Mouse (Mus musculus) embryonic fibroblast, embryonic 13.5 days (primary cell): ENCODE measurements around the gene Lrrc25.

Experiments used
- CTCF ChIP-seq: IDR thresholded peaks from 2 replicates; pipeline ENCODE4 v1.5.1; 2011; ENCODE audit warnings: mild to moderate bottlenecking, control low read depth, low read length, moderate library complexity, borderline replicate concordance; ENCODE audit not compliant: insufficient read depth
- POLR2A ChIP-seq: IDR thresholded peaks from 2 replicates; pipeline ENCODE4 v1.6.1; 2011; ENCODE audit warnings: low read depth, mild to moderate bottlenecking, control low read depth, low read length, moderate library complexity

DNA sequence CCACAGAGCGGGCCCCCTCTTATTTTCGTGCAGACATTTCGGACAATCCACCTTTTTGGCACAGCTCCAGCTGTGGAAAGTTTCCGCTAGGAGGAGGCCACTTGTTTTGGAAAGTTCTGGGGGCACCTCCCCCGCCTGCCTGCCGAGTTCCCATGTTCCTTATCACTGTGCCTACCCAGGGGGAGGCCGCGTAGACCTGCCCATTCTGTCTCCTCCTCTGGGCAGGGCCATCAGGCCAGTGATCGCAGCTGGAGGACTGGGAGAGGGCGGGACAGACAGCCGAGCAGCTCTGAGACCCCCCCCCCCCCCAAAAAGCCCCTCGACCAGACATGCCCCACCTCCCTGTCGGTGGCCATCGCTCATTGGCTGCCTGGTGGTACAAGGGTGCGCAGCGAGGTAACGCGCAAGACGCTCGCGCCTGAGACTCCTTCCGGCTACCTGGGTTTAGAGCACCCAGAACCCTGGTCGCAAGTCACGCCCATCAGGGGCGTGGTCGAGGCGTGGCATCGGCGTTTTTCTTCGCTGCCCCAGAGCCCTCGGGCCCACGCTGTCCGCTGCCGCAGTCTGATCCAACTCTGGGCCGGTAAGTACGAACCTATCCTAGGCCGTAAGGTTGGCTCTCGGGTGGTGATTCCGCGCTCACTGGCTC, 21.9 kb upstream of the Lrrc25 start, which contains the start of gene Isyna1:
- TF ChIP-seq CTCF (no peak), POLR2A (peak; percentile 90)
